Mouse (Mus musculus): ENCODE measurements at regions not wholly inside any gene's neighbourhood (a gene's known extent, or its start where the extent isn't known, plus 50 kb on each side); places are given as distances from the start of the nearest gene placed in this dataset.
A peak's percentile ranks its signal among the peaks of the same experiment; 100 is the strongest.
"Not testable (repeated sequence)": the region's sequence is repeated elsewhere in the genome, so short reads cannot be mapped to it uniquely, and the experiment has no call there.

DNA sequence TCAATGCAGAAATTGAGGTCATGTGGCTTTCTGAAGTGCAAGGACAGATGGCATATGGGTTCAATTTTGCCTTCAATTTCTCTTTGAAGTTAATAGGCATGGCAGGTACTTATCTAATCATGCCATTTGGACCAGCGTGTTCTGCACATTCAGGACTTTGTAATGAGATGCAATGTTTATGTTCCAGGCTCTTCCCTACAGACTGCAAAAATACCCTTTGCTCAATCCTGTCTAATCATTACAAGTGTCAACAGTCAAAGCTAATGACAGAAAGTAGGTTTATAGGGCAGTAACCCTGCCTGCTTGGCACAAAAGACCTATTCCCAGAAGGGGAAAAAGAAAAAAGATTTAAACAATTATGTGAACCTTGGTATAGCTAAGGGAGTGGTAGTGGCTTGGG lies 96.5 kb downstream of the Gm5426 start:
- peaks cover 13% of the 10 kb centered on the region for H3K4me1 ChIP-seq (ENCODE audit: control insufficient read depth, insufficient read depth, insufficient read length, low read length)
- no peaks in the 10 kb centered on the region for H3K36me3 ChIP-seq (ENCODE audit: control insufficient read depth, insufficient read depth, low read length)
- H3K4me3 ChIP-seq (ENCODE audit: low read depth, low read length): no peak overlapping the region
- no peaks in the 10 kb centered on the region for H3K27me3 ChIP-seq (ENCODE audit: control insufficient read depth, insufficient read depth, low read length)
- 0 out of 2 replicates have a peak overlapping the region, but pooled peaks have one; percentile 18 for H3K27ac ChIP-seq (ENCODE audit: insufficient read depth, low read depth, low read length)
- no peak for TF ChIP-seq POLR2A (IDR thresholded peaks at IDR 0.05; ENCODE audit: low read depth, low read length)
- TF ChIP-seq CTCF (IDR thresholded peaks at IDR 0.05; ENCODE audit: extremely low read depth, insufficient read length, insufficient replicate concordance, low read depth, low read length): no peak
- WGBS: 38% methylated on average over 1 of the region's 1 CpGs

DNA sequence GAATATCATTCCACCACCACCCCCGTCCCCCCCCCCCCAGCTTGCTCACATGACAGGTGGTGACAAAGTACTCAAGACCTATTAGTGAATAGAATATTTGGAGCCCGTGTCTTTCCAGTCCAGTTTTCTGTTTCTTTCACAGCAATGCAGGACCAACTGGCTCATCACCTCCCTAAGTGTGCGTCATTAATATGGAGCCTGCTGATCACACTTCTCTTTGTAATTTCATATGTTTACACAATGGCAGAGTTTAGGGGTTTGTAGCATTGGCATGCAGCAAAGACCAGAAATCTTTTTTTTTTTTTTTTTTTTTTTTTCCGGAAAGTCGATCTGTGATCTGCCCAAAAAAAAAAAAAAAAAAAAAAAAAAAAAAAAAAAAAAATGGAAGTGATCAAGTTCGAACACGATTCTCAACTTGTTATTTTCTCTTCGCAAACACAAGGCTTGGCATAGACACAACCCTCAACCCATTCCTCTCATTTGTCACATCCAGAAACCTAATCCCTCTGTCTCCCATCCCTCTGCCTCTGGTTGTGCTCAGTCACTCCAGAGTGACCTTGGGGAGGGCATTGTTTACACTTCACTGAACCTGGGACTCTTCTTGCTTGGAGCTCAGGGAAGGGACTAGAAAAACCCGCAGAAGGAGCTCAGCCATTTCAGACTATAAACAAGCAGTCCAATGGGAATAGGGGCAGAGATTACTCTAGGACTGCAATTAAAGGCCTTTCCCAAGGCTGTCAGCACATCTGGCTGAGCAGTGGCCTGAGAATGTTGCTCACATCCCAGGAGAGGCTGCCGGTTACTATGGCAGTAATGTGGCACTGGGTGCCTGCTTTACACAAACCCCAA lies 98.4 kb downstream of the Gm5426 start:
- Histone ChIP-seq H3K27ac (ENCODE audit: insufficient read depth, low read depth, low read length) (no peak overlapping the region), H3K27me3 (ENCODE audit: control insufficient read depth, insufficient read depth, low read length) (no peaks in the 10 kb centered on the region), H3K4me1 (ENCODE audit: control insufficient read depth, insufficient read depth, insufficient read length, low read length) (peaks cover 13% of the 10 kb centered on the region), H3K4me3 (ENCODE audit: low read depth, low read length) (no peak overlapping the region), H3K36me3 (ENCODE audit: control insufficient read depth, insufficient read depth, low read length) (no peaks in the 10 kb centered on the region)
- 58% methylated on average over 10 of the region's 10 CpGs for WGBS
- TF ChIP-seq CTCF (IDR thresholded peaks at IDR 0.05; ENCODE audit: extremely low read depth, insufficient read length, insufficient replicate concordance, low read depth, low read length) (no peak), POLR2A (IDR thresholded peaks at IDR 0.05; ENCODE audit: low read depth, low read length) (no peak)

DNA sequence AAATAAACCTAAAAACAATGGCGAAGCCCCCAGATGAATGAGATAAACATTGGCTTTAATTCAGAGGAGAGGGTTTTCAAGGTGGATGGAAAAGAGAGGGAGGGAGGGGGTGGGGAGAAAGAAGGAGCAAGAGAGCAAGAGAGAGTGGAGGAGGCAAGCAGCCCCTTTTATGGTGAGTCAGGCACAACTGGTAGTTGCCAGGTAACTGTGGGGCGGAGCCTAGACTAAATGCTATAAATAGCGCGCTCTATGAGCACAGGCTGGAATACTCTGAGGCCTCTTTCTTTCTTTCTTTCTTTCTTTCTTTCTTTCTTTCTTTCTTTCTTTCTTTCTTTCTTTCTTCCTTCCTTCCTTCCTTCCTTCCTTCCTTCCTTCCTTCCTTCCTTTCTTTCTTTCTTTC lies 99.6 kb downstream of the Gm5426 start:
- H3K4me3 ChIP-seq (ENCODE audit: low read depth, low read length); H3K36me3 ChIP-seq (ENCODE audit: control insufficient read depth, insufficient read depth, low read length); H3K27ac ChIP-seq (ENCODE audit: insufficient read depth, low read depth, low read length); H3K27me3 ChIP-seq (ENCODE audit: control insufficient read depth, insufficient read depth, low read length); H3K4me1 ChIP-seq (ENCODE audit: control insufficient read depth, insufficient read depth, insufficient read length, low read length): not testable (repeated sequence)
- 91% methylated on average over 4 of the region's 4 CpGs for WGBS

DNA sequence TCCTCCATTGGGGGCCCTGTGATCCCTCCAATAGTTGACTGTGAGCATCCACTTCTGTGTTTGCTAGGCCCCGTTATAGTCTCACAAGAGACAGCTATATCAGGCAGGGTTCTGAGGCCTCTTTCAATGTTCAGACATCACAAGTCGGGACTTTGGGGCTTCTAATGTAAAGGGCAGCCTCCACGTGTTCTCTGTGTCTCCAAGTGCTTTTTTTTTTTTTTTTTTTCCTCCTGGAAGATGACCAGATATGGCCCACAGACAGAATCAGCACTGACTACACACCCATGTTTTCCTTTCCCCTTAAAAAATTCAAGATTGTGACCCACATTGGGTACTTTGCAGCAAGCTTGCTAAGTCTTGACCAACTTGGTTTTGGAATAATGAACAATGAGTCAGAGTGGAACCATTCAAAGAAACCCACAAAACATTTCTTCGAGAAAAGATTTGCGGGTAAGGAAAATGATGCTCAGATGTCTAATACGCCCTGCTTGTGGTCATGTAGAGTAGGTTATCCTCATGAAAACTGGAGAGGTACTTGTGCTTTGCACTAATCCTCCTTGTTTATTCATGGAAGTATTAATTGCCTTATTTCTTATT lies 100.5 kb downstream of the Gm5426 start:
- WGBS: 92% methylated on average over 6 of the region's 6 CpGs
- no peak overlapping the region for H3K27ac ChIP-seq (ENCODE audit: insufficient read depth, low read depth, low read length)
- TF ChIP-seq CTCF (IDR thresholded peaks at IDR 0.05; ENCODE audit: extremely low read depth, insufficient read length, insufficient replicate concordance, low read depth, low read length) (no peak), POLR2A (IDR thresholded peaks at IDR 0.05; ENCODE audit: low read depth, low read length) (no peak)

GRCm38 (mm10) chr10:96237572-96238130 lies 101.2 kb downstream of the Gm5426 start:
- 94% methylated on average over 5 of the region's 5 CpGs for WGBS
- H3K4me1 ChIP-seq (ENCODE audit: control insufficient read depth, insufficient read depth, insufficient read length, low read length): peaks cover under 1% of the 10 kb centered on the region; the same call in 1 of the 2 replicates
- no peaks in the 10 kb centered on the region for H3K36me3 ChIP-seq (ENCODE audit: control insufficient read depth, insufficient read depth, low read length)
- H3K27ac ChIP-seq (ENCODE audit: insufficient read depth, low read depth, low read length): no peak overlapping the region
- no peaks in the 10 kb centered on the region for H3K27me3 ChIP-seq (ENCODE audit: control insufficient read depth, insufficient read depth, low read length)
- H3K4me3 ChIP-seq (ENCODE audit: low read depth, low read length): no peak overlapping the region
- TF ChIP-seq POLR2A (IDR thresholded peaks at IDR 0.05; ENCODE audit: low read depth, low read length) (no peak), CTCF (IDR thresholded peaks at IDR 0.05; ENCODE audit: extremely low read depth, insufficient read length, insufficient replicate concordance, low read depth, low read length) (no peak)

More for the DNA sequence above, 100.5 kb downstream of the Gm5426 start:
- no peaks in the 10 kb centered on the region for H3K36me3 ChIP-seq (ENCODE audit: control insufficient read depth, insufficient read depth, low read length)
- peaks cover 5% of the 10 kb centered on the region; the same call in 1 of the 2 replicates for H3K4me1 ChIP-seq (ENCODE audit: control insufficient read depth, insufficient read depth, insufficient read length, low read length)
- no peaks in the 10 kb centered on the region for H3K27me3 ChIP-seq (ENCODE audit: control insufficient read depth, insufficient read depth, low read length)
- no peak overlapping the region for H3K4me3 ChIP-seq (ENCODE audit: low read depth, low read length)

GRCm38 (mm10) chr10:96238251-96238650 lies 101.8 kb downstream of the Gm5426 start:
- Histone ChIP-seq H3K4me1 (ENCODE audit: control insufficient read depth, insufficient read depth, insufficient read length, low read length) (no peaks in the 10 kb centered on the region), H3K27me3 (ENCODE audit: control insufficient read depth, insufficient read depth, low read length) (no peaks in the 10 kb centered on the region), H3K36me3 (ENCODE audit: control insufficient read depth, insufficient read depth, low read length) (no peaks in the 10 kb centered on the region), H3K27ac (ENCODE audit: insufficient read depth, low read depth, low read length) (no peak overlapping the region), H3K4me3 (ENCODE audit: low read depth, low read length) (no peak overlapping the region)
- WGBS: 82% methylated on average over 4 of the region's 4 CpGs
- TF ChIP-seq CTCF (IDR thresholded peaks at IDR 0.05; ENCODE audit: extremely low read depth, insufficient read length, insufficient replicate concordance, low read depth, low read length) (no peak), POLR2A (IDR thresholded peaks at IDR 0.05; ENCODE audit: low read depth, low read length) (no peak)

GRCm38 (mm10) chr10:96238850-96239249 lies 102.4 kb downstream of the Gm5426 start:
- Histone ChIP-seq H3K27ac (ENCODE audit: insufficient read depth, low read depth, low read length) (no peak overlapping the region), H3K36me3 (ENCODE audit: control insufficient read depth, insufficient read depth, low read length) (no peaks in the 10 kb centered on the region), H3K4me1 (ENCODE audit: control insufficient read depth, insufficient read depth, insufficient read length, low read length) (no peaks in the 10 kb centered on the region), H3K4me3 (ENCODE audit: low read depth, low read length) (no peak overlapping the region), H3K27me3 (ENCODE audit: control insufficient read depth, insufficient read depth, low read length) (no peaks in the 10 kb centered on the region)
- 48% methylated on average over 3 of the region's 3 CpGs for WGBS
- no peak for TF ChIP-seq CTCF (IDR thresholded peaks at IDR 0.05; ENCODE audit: extremely low read depth, insufficient read length, insufficient replicate concordance, low read depth, low read length)
- TF ChIP-seq POLR2A (IDR thresholded peaks at IDR 0.05; ENCODE audit: low read depth, low read length): no peak
